Mouse (Mus musculus) myocyte (in vitro differentiated cells): ENCODE results near the gene Rab7. TPM values are rescaled to one million over a fixed set of nuclear protein-coding genes. Genes with fewer than 3 reads are reported as not detected.

Experiments
- H3K27me3 ChIP-seq: one replicate; pipeline ENCODE4 v1.6.1; 2011; ENCODE audit not compliant: control insufficient read depth, insufficient read depth, insufficient read length
- H3K36me3 ChIP-seq: one replicate; pipeline ENCODE4 v1.6.1; 2011; ENCODE audit not compliant: control insufficient read depth, insufficient read depth
- H3K4me2 ChIP-seq: one replicate; pipeline ENCODE4 v1.6.1; 2011; ENCODE audit warnings: low read depth, control low read depth
- H3K4me3 ChIP-seq: one replicate; pipeline ENCODE4 v1.5.1; 2011; ENCODE audit warnings: mild to moderate bottlenecking, control low read depth, moderate library complexity
- H3K79me2 ChIP-seq: one replicate; pipeline ENCODE4 v1.6.1; 2011; ENCODE audit not compliant: control insufficient read depth, insufficient read depth
- H3ac ChIP-seq: one replicate; pipeline ENCODE4 v1.6.1; 2011; ENCODE audit not compliant: control insufficient read depth, insufficient read length
- CEBPB ChIP-seq: IDR thresholded peaks from 2 replicates; pipeline ENCODE4 v1.6.1; 2011; ENCODE audit warnings: mild to moderate bottlenecking, moderate library complexity; ENCODE audit not compliant: poor library complexity, insufficient read depth, severe bottlenecking
- E2F4 ChIP-seq: IDR thresholded peaks from one replicate; pipeline ENCODE4 v1.6.1; 2011; ENCODE audit warnings: mild to moderate bottlenecking, control low read depth, moderate library complexity; ENCODE audit not compliant: insufficient read depth
- MAX ChIP-seq: IDR thresholded peaks from one replicate; pipeline ENCODE4 v1.6.1; 2011; ENCODE audit warnings: low read depth, mild to moderate bottlenecking, control low read depth
- MYOD1 ChIP-seq, 3 experiments: IDR thresholded peaks; one replicate each; pipeline ENCODE4 v1.6.1; 2011; ENCODE audit warnings: control low read depth in 2 of 3, low read depth in 2 of 3, mild to moderate bottlenecking in 2 of 3, moderate library complexity in 1 of 3; ENCODE audit not compliant: insufficient read length in 2 of 3, control insufficient read depth in 1 of 3
- MYOG ChIP-seq, 3 experiments: IDR thresholded peaks; one replicate each; pipeline ENCODE4 v1.6.1; 2011; ENCODE audit warnings: control low read depth in 2 of 3, low read depth in 2 of 3, mild to moderate bottlenecking in 2 of 3; ENCODE audit not compliant: insufficient read length in 2 of 3, control insufficient read depth in 1 of 3, insufficient read depth in 1 of 3
- POLR2A ChIP-seq: IDR thresholded peaks from one replicate; pipeline ENCODE4 v1.6.1; 2011; ENCODE audit warnings: low read depth, mild to moderate bottlenecking, control low read depth, moderate library complexity; ENCODE audit not compliant: insufficient read length
- POLR2AphosphoS2 ChIP-seq: IDR thresholded peaks from one replicate; pipeline ENCODE4 v1.6.1; 2011; ENCODE audit warnings: low read depth, control low read depth; ENCODE audit not compliant: insufficient read length
- REST ChIP-seq: IDR thresholded peaks from one replicate; pipeline ENCODE4 v1.6.1; 2011; ENCODE audit warnings: mild to moderate bottlenecking, control low read depth, moderate library complexity; ENCODE audit not compliant: insufficient read depth, insufficient read length
- SRF ChIP-seq: IDR thresholded peaks from one replicate; pipeline ENCODE4 v1.6.1; 2011; ENCODE audit warnings: low read depth; ENCODE audit not compliant: control insufficient read depth, insufficient read length
- TCF12 ChIP-seq: IDR thresholded peaks from one replicate; pipeline ENCODE4 v1.6.1; 2011; ENCODE audit warnings: mild to moderate bottlenecking, control low read depth; ENCODE audit not compliant: poor library complexity, insufficient read depth, severe bottlenecking
- TCF3 ChIP-seq: IDR thresholded peaks from one replicate; pipeline ENCODE4 v1.6.1; 2011; ENCODE audit warnings: low read depth, control low read depth; ENCODE audit not compliant: insufficient read length
- USF1 ChIP-seq: IDR thresholded peaks from one replicate; pipeline ENCODE4 v1.6.1; 2011; ENCODE audit warnings: low read depth, mild to moderate bottlenecking, control low read depth, moderate library complexity
- polyA plus RNA-seq: library from polyadenylated mRNA; unstranded; fragments of >200 nt; fragmentation: generic; extraction: Trizol; gene quantifications from one replicate; pipeline ENCODE4 v1.2.1, GENCODE M21; 2012; ENCODE audit warnings: missing spikeins

Gene Rab7
- polyA plus RNA-seq, 1 experiment = 181 TPM

GRCm38 (mm10) chr6:88047853-88048252, 2.8 kb upstream of the Rab7 start:
- Histone ChIP-seq H3K4me2 (no peak overlapping the region), H3K27me3 (no peaks in the 10 kb centered on the region), H3K36me3 (no peaks in the 10 kb centered on the region), H3ac (no peak overlapping the region), H3K4me3 (no peak overlapping the region), H3K79me2 (peaks cover 19% of the 10 kb centered on the region)
- TF ChIP-seq CEBPB (no peak), TCF3 (no peak), MYOG (IDR thresholded peaks at IDR 0.05; ENCODE audit: control insufficient read depth in 1 of 3, insufficient read depth in 1 of 3, insufficient read length in 2 of 3, low read depth in 2 of 3) (no peak), POLR2AphosphoS2 (no peak), REST (no peak), POLR2A (no peak), MAX (no peak), TCF12 (no peak), MYOD1 (IDR thresholded peaks at IDR 0.05; ENCODE audit: control insufficient read depth in 1 of 3, insufficient read length in 2 of 3, low read depth in 2 of 3) (no peak), E2F4 (no peak), SRF (no peak), USF1 (no peak)

- Histone ChIP-seq H3K27me3 (no peaks in the 10 kb centered on the region), H3ac (peak overlapping the region; percentile 91), H3K4me3 (peak overlapping the region; percentile 83), H3K36me3 (peaks cover 4% of the 10 kb centered on the region), H3K4me2 (peak overlapping the region; percentile 65), H3K79me2 (peaks cover 44% of the 10 kb centered on the region)
- TF ChIP-seq POLR2AphosphoS2 = no peak
- no peak for TF ChIP-seq TCF3
- no peak for TF ChIP-seq E2F4
- TF ChIP-seq POLR2A = no peak
- no peak for TF ChIP-seq MAX
- TF ChIP-seq SRF = no peak
- no peak for TF ChIP-seq TCF12
- no peak for TF ChIP-seq MYOD1 (IDR thresholded peaks at IDR 0.05; ENCODE audit: control insufficient read depth in 1 of 3, insufficient read length in 2 of 3, low read depth in 2 of 3)
- no peak for TF ChIP-seq REST
- TF ChIP-seq USF1 = no peak
Observed at GRCm38 (mm10) chr6:88045406-88045766, 316 bp upstream of the Rab7 start.

GRCm38 (mm10) chr6:88044234-88044576, 865 bp downstream of the Rab7 start:
- peaks cover 4% of the 10 kb centered on the region for H3K36me3 ChIP-seq
- peak overlapping the region; percentile 91 for H3ac ChIP-seq
- no peaks in the 10 kb centered on the region for H3K27me3 ChIP-seq
- H3K4me2 ChIP-seq = peak overlapping the region; percentile 99
- TF ChIP-seq REST (no peak), MYOD1 (IDR thresholded peaks at IDR 0.05; ENCODE audit: control insufficient read depth in 1 of 3, insufficient read length in 2 of 3, low read depth in 2 of 3) (peak; percentile 51 to 85 (median 79)), TCF3 (no peak)
- H3K79me2 ChIP-seq = peaks cover 55% of the 10 kb centered on the region
- peak overlapping the region; percentile 83 for H3K4me3 ChIP-seq

- no peak for TF ChIP-seq POLR2A
- TF ChIP-seq TCF3 = no peak
- no peak for TF ChIP-seq REST
- TF ChIP-seq CEBPB = no peak
- TF ChIP-seq SRF = no peak
- TF ChIP-seq MYOG (IDR thresholded peaks at IDR 0.05; ENCODE audit: control insufficient read depth in 1 of 3, insufficient read depth in 1 of 3, insufficient read length in 2 of 3, low read depth in 2 of 3) = no peak
- no peak for TF ChIP-seq MAX
- TF ChIP-seq TCF12 = no peak
- H3K36me3 ChIP-seq = peaks cover 17% of the 10 kb centered on the region
- peaks cover 74% of the 10 kb centered on the region for H3K79me2 ChIP-seq
- H3K4me2 ChIP-seq = peak overlapping the region; percentile 99
- H3K27me3 ChIP-seq = no peaks in the 10 kb centered on the region
- no peak overlapping the region for H3K4me3 ChIP-seq
- no peak overlapping the region for H3ac ChIP-seq
Observed at GRCm38 (mm10) chr6:88042336-88042735, 2.7 kb downstream of the Rab7 start.

- peak overlapping the region; percentile 99 for H3K4me2 ChIP-seq
- H3K4me3 ChIP-seq = no peak overlapping the region
- H3ac ChIP-seq = no peak overlapping the region
- peaks cover 21% of the 10 kb centered on the region for H3K36me3 ChIP-seq
- TF ChIP-seq POLR2AphosphoS2 (no peak), MYOG (IDR thresholded peaks at IDR 0.05; ENCODE audit: control insufficient read depth in 1 of 3, insufficient read depth in 1 of 3, insufficient read length in 2 of 3, low read depth in 2 of 3) (no peak), TCF12 (no peak), REST (no peak), USF1 (no peak), TCF3 (no peak), POLR2A (no peak)
- H3K27me3 ChIP-seq = no peaks in the 10 kb centered on the region
- H3K79me2 ChIP-seq = peaks cover 85% of the 10 kb centered on the region
Observed at GRCm38 (mm10) chr6:88041221-88041620, 3.8 kb downstream of the Rab7 start.
